Mouse (Mus musculus) erythroblast, embryonic 14.5 days (primary cell): ENCODE data around the gene Lrrc1.

ENCODE experiments used
- GATA1 ChIP-seq: IDR thresholded peaks from 2 replicates; pipeline ENCODE4 v1.6.1; 2012; ENCODE audit warnings: low read length, inconsistent platforms, mixed read lengths
- TAL1 ChIP-seq: IDR thresholded peaks from 3 replicates; pipeline ENCODE4 v1.6.1; 2012; ENCODE audit warnings: low read length, inconsistent platforms, mixed read lengths

DNA sequence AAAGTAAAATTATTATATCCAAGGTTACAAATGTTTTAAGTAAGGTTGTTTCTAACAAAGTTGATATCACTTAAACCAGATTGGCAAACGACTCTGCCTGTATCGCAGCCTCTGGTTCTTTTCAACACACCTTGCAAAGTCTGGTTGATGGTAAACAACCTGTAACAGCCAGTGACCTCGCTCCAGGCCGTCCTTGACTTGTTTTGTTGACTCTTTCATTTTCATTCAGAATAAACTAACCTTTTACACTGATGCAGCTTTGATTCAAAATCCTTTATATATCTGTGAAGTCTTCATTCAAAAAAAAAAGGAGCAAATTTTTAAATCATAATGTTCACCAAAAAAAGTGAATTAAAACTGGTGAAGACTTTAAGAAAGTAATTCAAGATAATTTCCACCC, 147.6 kb downstream of the Lrrc1 start:
- no peak for TF ChIP-seq TAL1
- no peak for TF ChIP-seq GATA1
